Mouse (Mus musculus) testis, postnatal 10 days (tissue): ENCODE results near the gene Lifr.

Experiments
- DNase-seq: peaks from one replicate; pipeline ENCODE4 v3.0.0; 2021; ENCODE audit warnings: low spot score

Lifr gene

DNA sequence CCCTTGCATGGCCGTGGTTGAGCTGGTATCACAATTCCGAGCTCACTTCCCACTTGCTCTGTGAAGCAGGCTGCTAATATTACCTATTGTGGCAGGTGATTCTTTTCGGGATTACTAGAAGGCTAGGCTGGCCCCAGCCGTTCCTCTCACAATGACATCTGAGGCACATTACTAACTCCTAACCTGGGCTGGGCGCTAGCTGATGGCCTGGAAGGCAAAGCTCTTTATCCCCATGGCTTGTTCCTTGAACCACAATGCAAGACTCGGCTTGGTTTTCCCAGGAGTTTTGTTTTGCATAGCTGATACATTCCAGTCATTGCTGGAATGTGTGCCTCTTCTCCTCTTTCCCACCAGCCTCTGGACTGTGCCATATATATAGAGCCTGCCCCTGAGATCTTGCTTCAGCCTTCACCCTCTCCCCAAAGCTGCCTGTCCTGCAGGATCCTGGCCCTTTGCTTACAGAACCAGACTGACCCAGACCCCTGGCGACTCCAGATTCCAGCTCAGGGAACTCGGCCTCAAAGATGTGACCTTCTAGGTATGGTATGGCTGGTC lies at the start of gene Lifr:
TSS of gene Lifr (plus strand) at position 404 of the 555 bp plus-strand sequence.
- no peak for DNase-seq

DNA sequence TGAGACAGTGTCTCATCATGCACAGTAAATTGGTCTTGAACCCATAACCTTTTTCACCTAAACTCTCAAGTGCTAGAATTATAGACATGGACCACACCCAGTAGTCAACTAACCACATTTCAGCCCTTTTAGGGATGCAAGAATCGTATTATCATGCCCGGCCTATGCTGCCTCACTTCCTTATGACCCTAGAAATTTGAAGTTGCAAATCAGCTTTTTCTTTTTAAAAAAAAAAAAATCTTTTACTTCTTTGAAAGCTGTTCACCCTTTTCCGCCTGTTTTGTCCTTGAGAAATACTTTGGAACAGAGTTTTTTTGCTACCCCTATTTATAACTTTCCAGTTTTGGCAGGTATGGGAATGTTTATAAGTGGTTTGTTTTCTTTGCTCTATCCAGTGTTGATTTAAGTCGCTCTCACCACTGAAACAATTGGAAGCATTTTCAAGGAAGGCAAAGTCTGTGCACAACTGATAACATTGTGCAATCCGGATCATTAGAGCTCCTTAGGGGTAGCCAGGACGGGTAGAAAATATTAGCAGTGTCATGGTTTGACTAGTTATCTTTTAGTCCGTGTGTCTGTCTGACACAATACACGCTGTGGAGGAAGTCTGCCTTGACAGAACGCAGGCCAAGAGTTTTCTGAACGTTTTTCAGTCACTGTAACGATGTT lies 46.2 kb upstream of the Lifr start:
- DNase-seq: no peak

DNA sequence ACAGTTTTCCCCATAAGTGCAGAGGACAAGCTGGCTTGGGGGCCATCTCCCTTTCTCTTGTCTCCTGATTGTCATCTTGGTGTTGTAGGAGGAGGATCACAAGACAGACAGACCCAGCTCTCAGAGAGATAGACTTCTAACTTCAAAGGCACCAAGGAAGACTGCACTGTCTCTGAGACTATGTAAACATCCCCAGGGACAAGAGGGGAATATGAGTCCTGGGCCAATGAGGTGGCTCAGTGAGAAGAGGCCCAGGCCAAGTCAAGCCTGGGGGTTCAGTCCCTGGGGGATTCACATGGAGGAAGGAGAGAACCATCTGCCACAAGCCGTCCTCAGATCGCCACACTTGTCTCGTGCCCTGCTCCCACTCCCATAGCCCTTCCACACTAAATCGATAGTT lies 45.4 kb upstream of the Lifr start:
- no peak for DNase-seq

DNA sequence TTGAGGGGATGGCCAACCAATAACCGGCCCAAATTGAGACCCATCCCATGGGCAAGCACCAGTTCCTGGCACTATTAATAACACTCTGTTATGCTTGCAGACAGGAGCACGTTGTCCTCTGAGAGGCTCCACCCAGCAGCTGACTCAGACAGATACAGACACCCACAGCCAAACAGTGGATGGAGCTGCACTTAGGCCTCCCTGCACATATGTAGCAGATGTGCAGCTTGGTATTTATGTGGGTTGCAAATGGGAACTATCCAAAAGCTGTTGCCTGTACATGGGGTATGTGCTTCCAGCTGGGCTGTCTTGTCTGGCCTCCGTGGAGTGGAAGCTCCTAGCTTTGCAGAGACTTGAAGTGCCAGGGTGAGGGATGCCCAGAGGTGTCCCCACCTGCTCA lies 42.5 kb upstream of the Lifr start:
- DNase-seq: no peak

DNA sequence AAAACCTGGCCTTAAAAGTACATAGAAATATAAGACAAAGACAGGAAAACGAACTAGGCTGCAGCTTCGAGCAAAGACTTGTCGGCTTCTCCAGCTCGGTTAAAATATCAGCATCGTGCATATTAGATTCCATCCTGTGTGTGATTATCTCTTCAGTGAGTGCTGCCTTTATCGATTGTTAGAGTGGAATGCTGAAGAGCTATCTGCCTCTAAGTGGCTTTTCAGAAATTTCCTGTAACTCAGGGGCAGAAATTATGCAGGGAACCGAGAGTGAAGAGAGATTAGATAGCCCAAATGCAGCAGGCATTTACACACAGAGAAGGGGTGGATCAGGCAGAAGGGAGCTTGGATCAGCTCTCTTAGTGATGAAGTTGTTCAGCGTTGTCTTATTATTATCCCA lies 41.5 kb upstream of the Lifr start:
- DNase-seq: no peak

DNA sequence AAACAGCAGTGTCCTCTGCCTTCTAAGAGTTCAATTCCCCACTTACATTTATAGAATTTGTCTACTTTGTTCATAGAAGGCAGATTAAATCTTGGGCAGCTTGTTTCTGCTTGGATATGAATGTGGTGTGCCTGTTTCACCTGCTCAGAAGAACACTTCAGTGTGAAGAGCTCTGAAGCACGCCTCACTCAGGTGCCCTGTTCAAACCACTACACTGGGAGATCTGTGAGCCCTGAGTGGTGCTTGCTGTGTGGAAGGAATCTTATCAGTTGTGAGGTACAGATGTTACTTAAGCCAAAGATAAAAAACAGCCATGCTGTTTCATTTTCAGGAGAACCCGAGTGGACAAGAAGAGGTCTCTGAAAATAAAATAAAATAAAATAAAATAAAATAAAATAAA lies 38.7 kb upstream of the Lifr start:
- DNase-seq: no peak

DNA sequence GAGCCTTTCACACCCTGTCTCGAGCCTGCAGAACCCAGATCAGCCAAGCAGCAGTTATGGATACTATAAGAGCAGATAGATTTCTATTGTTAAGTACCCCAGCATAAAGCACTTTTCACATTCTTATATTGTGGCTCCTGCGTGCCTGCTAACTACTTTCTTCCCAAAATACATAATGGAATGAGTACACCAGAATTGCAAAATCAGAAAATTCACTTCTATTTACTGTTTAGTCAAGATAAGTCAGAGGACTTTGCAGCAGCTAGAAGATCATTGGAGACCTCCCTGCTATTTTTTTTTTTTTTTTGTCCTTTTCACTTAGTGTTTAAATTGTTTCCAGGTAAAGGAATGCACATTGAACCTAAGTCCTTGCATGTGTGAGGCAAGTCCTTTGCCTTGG lies 38.3 kb upstream of the Lifr start:
- no peak for DNase-seq

DNA sequence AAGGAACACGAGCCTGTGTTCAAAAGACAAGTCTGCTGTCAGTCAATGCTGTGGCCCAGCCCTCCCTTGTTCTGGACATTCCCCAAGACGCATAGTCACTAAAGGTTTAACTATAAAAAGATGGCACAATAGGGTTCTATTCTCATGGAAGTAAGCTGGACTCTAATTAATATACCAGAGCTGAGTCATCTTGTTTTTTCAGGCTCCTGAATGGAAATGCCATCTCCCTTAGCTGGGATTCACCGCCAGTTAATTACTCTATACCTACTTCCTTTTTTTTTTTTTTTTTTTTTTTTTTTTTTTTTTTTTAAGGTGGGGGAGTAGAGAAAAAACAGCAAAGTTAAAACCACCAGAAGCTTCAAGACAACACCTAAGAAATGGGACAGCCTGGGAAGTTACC lies 33.6 kb upstream of the Lifr start:
- peak; percentile 12 for DNase-seq

DNA sequence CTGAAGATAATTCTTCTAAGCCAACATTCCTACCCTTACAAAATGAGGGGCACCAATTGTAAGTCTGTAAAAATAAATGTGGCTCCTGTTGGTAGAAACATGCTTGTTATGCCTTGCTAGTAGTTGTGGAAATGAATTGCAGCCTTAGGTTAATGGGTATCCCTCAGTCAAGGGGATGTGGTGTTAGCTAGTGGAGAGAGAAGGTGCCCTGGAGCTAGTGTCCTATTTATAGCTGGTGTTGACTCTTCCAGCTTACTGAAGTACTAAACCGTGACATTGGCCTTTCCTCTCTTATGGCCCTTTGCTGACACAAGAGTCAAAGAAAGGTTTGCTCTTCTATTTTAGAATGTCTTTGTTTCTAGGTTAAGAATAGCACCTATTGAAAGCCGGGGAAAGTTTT lies 29.9 kb upstream of the Lifr start:
- DNase-seq: no peak

DNA sequence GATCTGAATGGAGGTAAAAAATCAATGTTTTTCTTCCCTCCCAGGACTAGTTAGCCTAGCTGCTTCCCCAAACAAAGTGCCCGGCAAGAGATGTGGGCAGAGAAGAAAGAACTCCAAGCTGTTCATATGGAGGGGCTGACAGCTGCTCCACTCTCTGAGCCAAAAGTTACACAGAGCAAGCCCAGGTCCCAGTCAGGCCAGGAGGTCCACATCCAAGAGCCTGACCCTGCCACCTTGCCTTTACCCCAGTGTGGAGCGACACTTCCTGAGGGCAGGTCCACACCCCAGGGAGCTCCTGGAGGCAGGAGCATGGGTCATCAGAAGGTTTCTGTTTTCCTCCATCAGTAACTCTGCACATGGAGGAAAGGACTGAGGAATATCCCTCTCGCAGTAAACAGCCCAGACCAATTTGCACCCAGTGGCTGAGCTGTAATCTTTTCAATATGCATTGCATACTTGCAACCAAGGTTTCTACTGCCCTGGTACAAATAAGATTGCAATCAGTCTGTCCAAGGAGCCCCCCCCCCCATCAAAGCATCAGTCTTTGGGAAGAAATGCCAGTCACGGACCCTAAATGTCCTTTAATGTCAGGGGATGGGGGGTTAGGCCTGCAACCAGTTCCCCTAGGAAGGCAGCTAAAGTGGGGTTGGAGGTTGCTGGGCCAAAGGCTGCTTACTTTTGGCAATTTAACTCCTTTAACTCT lies 28.3 kb upstream of the Lifr start:
- no peak for DNase-seq

DNA sequence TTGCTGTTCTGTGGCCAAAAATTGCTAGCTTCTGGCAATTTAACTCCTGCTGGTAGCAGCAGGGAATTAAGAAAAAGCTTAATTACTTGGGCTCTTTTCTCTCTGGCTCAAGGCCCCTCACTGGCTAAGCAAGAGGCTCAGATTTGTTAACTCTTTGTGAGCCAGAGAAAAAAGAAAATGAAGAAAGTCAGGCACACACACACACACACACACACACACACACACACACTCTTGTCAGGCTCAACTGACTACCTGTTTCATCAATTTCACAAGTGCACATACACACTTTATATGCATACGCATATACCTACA lies 27.8 kb upstream of the Lifr start:
- DNase-seq: no peak

DNA sequence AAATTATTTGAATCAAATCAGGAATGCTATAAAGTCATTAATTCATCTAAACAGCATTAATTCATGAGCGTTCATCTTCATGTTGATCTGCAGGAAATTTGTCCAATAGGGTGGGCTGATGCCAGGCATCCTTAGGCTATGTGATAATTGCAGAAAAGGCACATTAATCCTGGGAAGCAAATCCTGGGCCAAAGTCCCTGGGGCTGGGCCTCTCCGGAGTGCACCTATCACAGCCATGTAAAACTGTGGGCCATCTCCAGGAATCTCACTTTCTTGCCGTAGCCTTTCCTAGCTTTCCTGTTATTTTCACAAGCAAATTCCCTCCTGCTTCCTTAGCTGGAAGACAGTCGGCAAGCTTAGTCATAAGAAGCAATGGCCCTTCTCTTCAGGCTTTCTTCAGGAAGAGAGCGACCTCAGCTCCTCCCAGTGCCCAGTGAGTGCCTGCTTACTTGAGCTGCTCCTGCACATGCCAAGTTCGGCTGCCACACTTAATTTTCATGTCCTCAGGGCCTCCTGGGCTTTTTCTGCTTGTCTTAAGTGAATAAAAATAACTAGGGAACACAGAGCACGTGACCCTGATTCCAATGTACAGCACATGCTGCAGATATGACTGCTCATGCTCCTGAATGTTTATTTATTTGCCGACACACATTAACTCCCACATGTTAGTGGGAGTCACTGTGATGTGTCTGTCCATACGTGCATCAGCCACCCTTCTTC lies 26.7 kb upstream of the Lifr start:
- DNase-seq: no peak

DNA sequence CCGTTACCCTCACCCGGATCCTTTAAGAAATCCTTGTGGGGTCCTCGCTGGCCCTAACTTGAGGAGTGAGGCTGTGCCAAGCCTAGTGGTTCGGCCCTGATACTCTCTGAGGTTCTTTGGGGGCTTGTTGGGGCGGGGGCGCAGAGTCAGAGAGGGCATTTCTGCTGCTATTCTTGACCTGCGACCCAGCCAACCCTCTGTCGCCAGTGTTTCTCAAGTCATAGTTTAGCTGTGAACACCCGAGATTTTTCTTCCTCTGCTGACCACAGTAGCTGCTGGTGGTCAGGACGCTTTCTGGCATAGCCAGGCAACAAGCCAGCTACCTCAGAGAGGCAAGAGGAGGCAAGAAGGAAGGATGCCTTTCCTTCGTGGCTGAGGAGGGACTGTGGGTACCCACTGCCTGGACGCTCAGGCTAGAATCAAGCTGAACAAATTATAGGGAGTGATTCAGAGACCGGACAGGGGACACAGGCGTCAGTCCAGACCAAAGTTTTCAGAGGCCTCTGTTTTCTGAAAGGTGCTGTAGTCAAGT lies 25.4 kb upstream of the Lifr start:
- no peak for DNase-seq

DNA sequence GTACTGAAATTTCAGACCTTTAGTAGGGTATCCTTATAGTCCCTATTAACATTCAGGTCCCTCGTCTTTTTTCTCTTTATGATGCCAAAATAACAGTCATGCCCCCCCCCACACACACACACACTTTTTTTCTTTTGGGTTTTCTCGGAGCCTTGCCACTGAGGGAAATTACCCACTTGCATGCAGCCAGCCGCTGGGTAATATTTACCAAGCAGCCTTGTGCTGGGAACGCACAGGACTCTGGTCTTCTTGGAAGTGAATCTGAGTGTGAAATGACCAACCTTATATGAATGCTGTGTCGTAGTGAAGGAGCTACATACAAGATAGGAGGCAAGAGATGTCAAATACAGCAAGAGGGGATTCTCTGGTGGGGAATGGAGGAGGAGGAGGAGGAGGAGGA lies 24.8 kb upstream of the Lifr start:
- no peak for DNase-seq

DNA sequence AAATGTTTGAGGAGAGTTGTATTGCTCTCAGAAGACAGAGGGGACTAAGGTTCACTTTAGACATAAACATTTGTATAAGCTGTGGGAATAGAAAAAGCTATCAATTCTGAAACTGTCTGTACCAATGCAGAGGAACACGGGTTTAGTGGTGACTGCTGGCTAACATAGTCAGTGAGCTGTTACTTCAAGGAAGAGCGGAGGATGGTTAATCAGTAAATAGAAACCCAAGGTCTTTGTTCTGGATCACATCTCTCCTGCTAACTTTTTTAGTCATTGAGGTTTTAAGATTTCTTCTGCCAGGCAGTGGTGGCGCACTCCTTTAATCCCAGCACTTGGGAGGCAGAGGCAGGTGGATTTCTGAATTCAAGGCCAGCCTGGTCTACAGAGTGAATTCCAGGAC lies 23.7 kb upstream of the Lifr start:
- no peak for DNase-seq

DNA sequence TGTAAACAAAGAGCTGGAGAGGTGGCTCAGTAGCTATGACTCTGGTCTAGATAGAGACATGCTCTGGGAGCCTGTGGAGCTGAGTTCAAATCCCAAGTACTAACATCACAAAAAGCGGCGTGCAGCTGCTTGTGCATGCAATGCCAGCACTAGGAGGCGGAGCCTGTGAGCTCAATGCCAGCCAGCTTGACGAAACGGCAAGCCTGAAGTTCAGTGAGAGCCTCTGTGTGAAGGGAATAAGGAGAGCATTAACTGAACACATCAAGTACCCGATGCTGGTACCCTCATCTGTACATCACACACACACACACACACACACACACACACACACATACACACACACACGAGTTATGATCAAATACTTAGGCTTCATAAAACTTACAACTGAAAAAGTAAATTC lies 21.0 kb upstream of the Lifr start:
- no peak for DNase-seq

DNA sequence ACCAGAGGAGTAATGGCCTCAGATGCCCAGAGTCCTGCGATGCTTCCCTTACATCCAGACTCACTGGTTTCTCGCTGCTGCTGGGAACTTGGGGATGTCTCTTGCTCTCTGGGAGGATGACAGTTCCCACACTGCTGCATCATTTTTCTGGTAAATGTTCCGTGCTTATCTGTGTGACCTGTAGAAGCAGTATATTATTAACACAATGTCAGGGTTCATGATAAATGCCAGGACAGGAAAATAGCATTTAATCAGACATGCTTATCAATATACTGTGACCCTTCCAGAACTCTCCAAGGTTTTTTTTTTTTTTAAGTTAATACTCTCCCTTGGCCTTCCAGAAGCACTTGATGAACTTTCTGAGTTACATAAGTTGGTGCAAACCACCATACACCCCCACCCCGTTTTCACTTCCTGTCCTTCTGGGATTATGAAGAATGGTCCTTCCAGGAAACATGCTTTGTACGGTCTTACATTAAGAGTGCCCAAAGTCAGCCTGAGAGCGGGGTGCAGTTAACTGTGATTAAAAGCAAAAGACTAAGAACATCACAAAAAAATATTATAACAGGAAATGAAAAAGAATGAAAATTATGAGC lies 20.1 kb upstream of the Lifr start:
- no peak for DNase-seq

DNA sequence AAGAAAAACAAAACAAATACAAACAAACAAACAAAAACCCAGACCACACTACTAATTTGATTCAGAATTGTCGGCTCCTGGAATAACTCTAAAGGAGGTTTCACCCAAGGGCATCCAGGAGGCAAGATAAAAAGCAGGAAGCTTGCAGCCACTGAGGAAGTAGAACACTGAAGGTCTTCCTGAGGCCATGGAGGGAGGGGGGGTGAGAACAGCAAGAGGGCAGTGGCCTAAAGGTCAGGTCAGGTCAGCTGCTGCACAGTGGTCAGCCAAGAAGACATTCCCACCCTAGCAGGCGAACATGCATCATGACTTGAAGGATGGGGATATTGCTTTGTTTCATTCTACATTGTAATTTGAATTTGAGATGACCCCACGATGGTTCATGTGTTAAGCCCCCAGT lies 17.1 kb upstream of the Lifr start:
- DNase-seq: no peak

DNA sequence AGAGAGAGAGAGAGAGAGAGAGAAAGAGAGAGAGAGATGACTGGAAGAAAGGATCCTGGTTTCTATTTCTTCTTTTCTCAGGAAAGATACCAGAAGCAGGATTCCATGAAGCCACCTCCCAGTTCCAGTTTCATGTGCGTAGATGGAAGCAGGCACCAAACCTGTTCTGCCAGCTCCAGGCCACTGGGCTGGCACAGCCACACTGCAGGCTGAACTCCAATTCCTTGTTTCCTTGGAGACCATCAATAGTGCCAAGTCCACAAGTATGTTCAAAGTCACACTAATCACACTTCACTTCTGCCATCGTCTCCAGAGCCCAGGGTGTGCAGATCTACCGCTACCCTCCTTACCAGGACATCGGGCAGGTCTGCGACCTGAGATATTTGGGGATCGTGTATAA lies 15.2 kb upstream of the Lifr start:
- no peak for DNase-seq

DNA sequence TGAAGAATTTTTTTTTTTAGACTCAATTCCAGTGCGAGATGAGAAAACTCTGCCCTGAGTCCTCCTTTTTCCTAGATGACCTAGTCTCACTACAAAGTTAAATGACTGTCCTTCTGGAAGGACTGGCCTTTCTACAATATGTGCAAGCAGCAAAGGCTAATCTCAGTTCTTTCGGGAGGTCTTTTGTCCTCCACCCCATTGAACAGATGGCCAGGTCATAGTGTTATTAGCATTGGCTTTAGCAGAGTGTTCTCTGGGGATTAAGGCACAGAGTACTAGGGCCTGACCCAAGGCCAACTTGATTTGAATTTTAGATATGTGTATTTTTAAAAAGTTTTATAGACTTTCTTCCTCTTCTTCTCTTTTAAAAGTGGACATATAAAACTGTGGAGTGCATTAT lies 12.1 kb upstream of the Lifr start:
- no peak for DNase-seq

DNA sequence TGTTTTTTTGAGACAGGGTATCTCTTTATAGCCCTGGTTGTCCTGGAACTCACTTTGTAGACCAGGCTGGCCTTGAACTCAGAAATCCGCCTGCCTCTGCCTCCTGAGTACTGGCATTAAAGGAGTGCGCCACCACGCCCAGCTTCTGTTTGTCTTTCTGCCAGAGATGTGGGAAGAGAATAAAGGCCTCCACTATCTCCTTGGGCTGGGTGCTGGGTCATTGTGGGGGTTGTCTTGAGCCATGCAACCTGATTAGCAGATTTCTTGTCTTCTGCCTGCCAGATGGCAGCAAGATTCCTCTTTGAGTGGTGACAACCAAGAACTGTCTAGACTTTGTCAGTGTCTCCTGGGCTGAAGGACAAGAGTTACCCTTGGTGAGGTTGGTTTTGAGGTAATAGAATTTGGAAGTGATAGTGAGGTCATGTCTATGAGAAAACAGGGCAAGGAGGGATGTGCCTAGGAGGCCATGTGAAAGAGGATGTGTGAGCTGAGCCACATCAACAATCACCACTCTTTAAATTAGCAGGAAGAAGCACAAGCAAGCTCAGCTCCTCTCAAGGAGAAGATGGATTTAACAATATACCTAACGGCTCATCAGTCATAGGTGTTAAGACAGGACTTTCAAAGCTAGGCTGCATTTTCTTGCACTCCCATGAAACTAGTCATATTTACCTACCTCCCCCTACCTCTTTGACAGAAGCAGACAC lies 10.6 kb upstream of the Lifr start:
- no peak for DNase-seq
